Mouse (Mus musculus) T-cell, adult 66 days (primary cell): ENCODE data around the gene Tex26. TPM values are rescaled to one million over a fixed set of nuclear protein-coding genes. Genes with fewer than 3 reads are reported as not detected.

Source experiments
- total RNA-seq, 2 experiments: library from RNA; stranded (reverse); gene quantifications; 3 replicates in 1 of 2; 4 replicates in 1 of 2; pipeline ENCODE4 v1.2.4; 2023

Gene Tex26
- under 1 TPM in 1 of 2 experiments, not detected in 1; 0.68 TPM for total RNA-seq

GRCm38 (mm10) chr5:149439531-149440179 is at the start of gene Tex26:
Tex26 (plus strand) TSS chr5:149439660.

GRCm38 (mm10) chr5:149411509-149412193 is 27.8 kb upstream of the Tex26 start, which contains the start of gene Medag:
Medag (plus strand) TSS chr5:149411749.

Other genes starting within 250 kb of the Tex26 start
- gene Alox5ap, start 174.9 kb upstream of the Tex26 start, total RNA-seq, result 1 to 10 TPM; 3.1 to 6.8 TPM
- gene Medag, start 27.9 kb upstream of the Tex26 start, total RNA-seq, result not detected
- 1 to 10 TPM in 1 of 2 experiments, under 1 TPM in 1; 0.24 to 1.9 TPM for gene Wdr95, start 89.0 kb downstream of the Tex26 start, total RNA-seq
- 100 to 1,000 TPM; 150 to 204 TPM for gene Hsph1, start 196.7 kb downstream of the Tex26 start, total RNA-seq
- 1 to 10 TPM; 4.4 to 5.4 TPM for gene B3glct, start 238.6 kb downstream of the Tex26 start, total RNA-seq